Mouse (Mus musculus): ENCODE measurements around the gene Ilk.
A peak's percentile ranks its signal among the peaks of the same experiment; 100 is the strongest.

GRCm38 (mm10) chr7:105767729-105768165 is 31.4 kb downstream of the Ilk start:
- TF ChIP-seq CTCF (IDR thresholded peaks at IDR 0.05) (no peak), EP300 (IDR thresholded peaks at IDR 0.05) (peak; percentile 29; the same call in 1 of the 2 replicates)
